ENCODE assay signal across 22 mouse cellular contexts in genomic region chr1:163231230-163231629, GRCm38 (mm10).
DNase-seq lines count a peak whose midpoint lies in the region; ATAC-seq and TF ChIP-seq lines count a peak whose summit lies in the region.
"Had no signal": no experiment of that assay in that cellular context is flagged by ENCODE, and none has a peak within 500 bp of the region (broad histone marks: within the 10 kb centered on the region; RNA-seq: fewer than 3 reads in every experiment).

No protein-coding gene starts in this region.

- peak; percentile 45 for TF ChIP-seq CTCF in gastrocnemius, adult 2 months (IDR thresholded peaks at IDR 0.05)
- TF ChIP-seq CTCF in kidney, postnatal 0 days (IDR thresholded peaks at IDR 0.05; ENCODE audit: low read depth): peak; percentile 54

- H3K9me3 ChIP-seq in kidney, postnatal 0 days (replicated peaks; ENCODE audit: low read length): no peaks in the 10 kb centered on the region
- H3K9me3 ChIP-seq: heart, embryonic 10.5 days; hindbrain, embryonic 12.5 days; liver, embryonic 13.5 days; lung, embryonic 15.5 days had no signal

- ATAC-seq in kidney, postnatal 0 days (replicated peaks; ENCODE audit: low FRiP score, low read depth): no peak
- ATAC-seq: activated CD4-positive, CD25-positive, alpha-beta regulatory T cell, adult 4 months; forebrain, embryonic 14.5 days; inflammation-experienced regulatory T-cells, adult 6 months had no signal

- DNase-seq in gastrocnemius, adult 2 months: no peak
- no peak for DNase-seq in gastrocnemius, adult 8-10 months (ENCODE audit: low spot score in 2 of 2)
- peak; percentile 28 for DNase-seq in kidney, postnatal 0 days (ENCODE audit: low spot score)
- no peak for DNase-seq in kidney, postnatal 10 days
- DNase-seq in 3T3-L1 (ENCODE audit: low read depth, low spot score): peak; percentile 21
- peak; percentile 74 for DNase-seq in adipocyte (ENCODE audit: low spot score)
- DNase-seq in cerebellum, postnatal 14 days: no peak
- DNase-seq: adrenal gland, postnatal 10 days; B cell, adult 2 months; cerebellum, adult 8-10 months; gastrocnemius, postnatal 36 days; heart, postnatal 10 days; kidney, adult 8-10 months; kidney, postnatal 25 days; liver, embryonic 13.5 days had no signal

- intact Hi-C loops in gastrocnemius, adult 2 months (cut with DNase I): no loop called here

- no peaks in the 10 kb centered on the region for H3K4me1 ChIP-seq in kidney, postnatal 0 days (replicated peaks; ENCODE audit: insufficient read depth, low read length)
- H3K4me1 ChIP-seq: heart, embryonic 10.5 days; hindbrain, embryonic 12.5 days; liver, embryonic 13.5 days; lung, embryonic 15.5 days had no signal

- H3K36me3 ChIP-seq in kidney, postnatal 0 days (ENCODE audit: insufficient read depth, low read length): no peaks in the 10 kb centered on the region
- H3K36me3 ChIP-seq: heart, embryonic 10.5 days; hindbrain, embryonic 12.5 days; liver, embryonic 13.5 days; lung, embryonic 15.5 days had no signal

- no peak overlapping the region for H3K4me3 ChIP-seq in gastrocnemius, adult 2 months
- H3K4me3 ChIP-seq in kidney, postnatal 0 days (replicated peaks; ENCODE audit: low read depth, low read length): no peak overlapping the region
- H3K4me3 ChIP-seq: heart, embryonic 10.5 days; hindbrain, embryonic 12.5 days; liver, embryonic 13.5 days; lung, embryonic 15.5 days had no signal

- H3K27me3 ChIP-seq in kidney, postnatal 0 days (ENCODE audit: insufficient read depth, low read length): no peaks in the 10 kb centered on the region
- H3K27me3 ChIP-seq: hindbrain, embryonic 12.5 days; liver, embryonic 13.5 days; lung, embryonic 15.5 days had no signal

- H3K4me2 ChIP-seq in kidney, postnatal 0 days (ENCODE audit: low read length): no peak overlapping the region
- H3K4me2 ChIP-seq: hindbrain, embryonic 12.5 days; liver, embryonic 13.5 days; lung, embryonic 15.5 days had no signal

- H3K9ac ChIP-seq in kidney, postnatal 0 days (ENCODE audit: low read depth, low read length): no peak overlapping the region
- H3K9ac ChIP-seq: hindbrain, embryonic 12.5 days; liver, embryonic 13.5 days; lung, embryonic 15.5 days had no signal

- H3K27ac ChIP-seq in gastrocnemius, adult 2 months: no peak overlapping the region
- H3K27ac ChIP-seq in kidney, postnatal 0 days: no peak overlapping the region
- H3K27ac ChIP-seq: heart, embryonic 10.5 days; hindbrain, embryonic 12.5 days; liver, embryonic 13.5 days; lung, embryonic 15.5 days; macrophage had no signal

- WGBS in kidney, postnatal 0 days: 69% methylated on average over 3 of the region's 3 CpGs

Comparison
In these comparisons a context has a peak if more than half of its experiments do, and no peak if none do; other contexts are left out.
1. DNase-seq: peak in kidney, postnatal 0 days (single experiment), 3T3-L1 (single experiment) and adipocyte (single experiment); none in gastrocnemius, adult 2 months (single experiment), gastrocnemius, adult 8-10 months (0 of 2), kidney, postnatal 10 days (single experiment) and cerebellum, postnatal 14 days (0 of 2).